Mouse (Mus musculus): Measurements from ENCODE around the gene Rab33a.
A peak's percentile ranks its signal among the peaks of the same experiment; 100 is the strongest.

Rab33a gene

GRCm38 (mm10) chrX:48518808-48519548, at the start of gene Rab33a:
Gene Rab33a, plus strand, starts transcription at chrX:48519285.
- no peak for DNase-seq (ENCODE audit: low spot score)

- DNase-seq (ENCODE audit: low spot score), result no peak
Observed at GRCm38 (mm10) chrX:48481095-48481494, 38.0 kb upstream of the Rab33a start.

GRCm38 (mm10) chrX:48481687-48482086, 37.4 kb upstream of the Rab33a start:
- DNase-seq (ENCODE audit: low spot score), result no peak

GRCm38 (mm10) chrX:48493763-48494162, 25.3 kb upstream of the Rab33a start:
- DNase-seq (ENCODE audit: low spot score), result no peak

- peak; percentile 89 for DNase-seq (ENCODE audit: low spot score)
Observed at GRCm38 (mm10) chrX:48513166-48513807, 5.8 kb upstream of the Rab33a start, which contains the start of gene Aifm1. Gene Aifm1, minus strand, starts transcription at chrX:48513563.

GRCm38 (mm10) chrX:48513824-48514223, 5.3 kb upstream of the Rab33a start:
- DNase-seq (ENCODE audit: low spot score), result peak; percentile 31

GRCm38 (mm10) chrX:48518211-48518807, 776 bp upstream of the Rab33a start:
- DNase-seq (ENCODE audit: low spot score), result no peak

GRCm38 (mm10) chrX:48519549-48520085, 532 bp downstream of the Rab33a start:
- DNase-seq (ENCODE audit: low spot score), result no peak

GRCm38 (mm10) chrX:48521651-48522050, 2.6 kb downstream of the Rab33a start:
- no peak for DNase-seq (ENCODE audit: low spot score)

- DNase-seq (ENCODE audit: low spot score), result no peak
Observed at GRCm38 (mm10) chrX:48523512-48523911, 4.4 kb downstream of the Rab33a start.

- no peak for DNase-seq (ENCODE audit: low spot score)
Observed at GRCm38 (mm10) chrX:48525332-48525731, 6.2 kb downstream of the Rab33a start.

GRCm38 (mm10) chrX:48525866-48526265, 6.8 kb downstream of the Rab33a start:
- DNase-seq (ENCODE audit: low spot score), result no peak

GRCm38 (mm10) chrX:48526435-48526834, 7.3 kb downstream of the Rab33a start:
- no peak for DNase-seq (ENCODE audit: low spot score)

GRCm38 (mm10) chrX:48532175-48532574, 13.1 kb downstream of the Rab33a start:
- peak; percentile 44 for DNase-seq (ENCODE audit: low spot score)
